Mouse (Mus musculus) testis, adult 2 months (tissue): ENCODE measurements around the gene Bhlhb9. TPM values are rescaled to one million over a fixed set of nuclear protein-coding genes. Genes with fewer than 3 reads are reported as not detected.

Experiments used
- H3K27ac ChIP-seq: fragments of 200-500 bp; 2 replicates; pipeline ENCODE4 v1.5.1; 2012; ENCODE audit warnings: low read depth, low read length; ENCODE audit not compliant: control insufficient read depth, insufficient read depth
- H3K27me3 ChIP-seq: fragments of 200-500 bp; 2 replicates; pipeline ENCODE4 v1.6.1; 2012; ENCODE audit warnings: mild to moderate bottlenecking, low read length, moderate library complexity; ENCODE audit not compliant: control insufficient read depth, insufficient read depth
- H3K36me3 ChIP-seq: fragments of 200-500 bp; 2 replicates; pipeline ENCODE4 v1.6.1; 2012; ENCODE audit warnings: mild to moderate bottlenecking, low read length; ENCODE audit not compliant: control insufficient read depth, insufficient read depth
- H3K4me1 ChIP-seq: fragments of 200-500 bp; 2 replicates; pipeline ENCODE4 v1.6.1; 2012; ENCODE audit warnings: low read length; ENCODE audit not compliant: control insufficient read depth, insufficient read depth
- H3K4me3 ChIP-seq: fragments of 200-500 bp; 2 replicates; pipeline ENCODE4 v1.5.1; 2012; ENCODE audit warnings: low read depth, mild to moderate bottlenecking, low read length, moderate library complexity, mixed read lengths; ENCODE audit not compliant: control insufficient read depth
- CTCF ChIP-seq: fragments of 200-500 bp; IDR thresholded peaks from 2 replicates; pipeline ENCODE4 v1.5.1; 2012; ENCODE audit warnings: low read depth, mild to moderate bottlenecking, inconsistent platforms, low read length, moderate library complexity; ENCODE audit not compliant: control insufficient read depth, insufficient read depth, insufficient replicate concordance
- POLR2A ChIP-seq: fragments of 200-500 bp; IDR thresholded peaks from 2 replicates; pipeline ENCODE4 v1.6.1; 2012; ENCODE audit warnings: low read depth, mild to moderate bottlenecking, inconsistent platforms, low read length, moderate library complexity; ENCODE audit not compliant: control insufficient read depth
- polyA plus RNA-seq: library from polyadenylated mRNA; depleted of rRNA; stranded (reverse); fragments of >200 nt; gene quantifications from 2 replicates; pipeline ENCODE4 v1.2.3, GENCODE M21; 2012

The Bhlhb9 gene
- polyA plus RNA-seq, 1 experiment = 2.0 TPM

DNA sequence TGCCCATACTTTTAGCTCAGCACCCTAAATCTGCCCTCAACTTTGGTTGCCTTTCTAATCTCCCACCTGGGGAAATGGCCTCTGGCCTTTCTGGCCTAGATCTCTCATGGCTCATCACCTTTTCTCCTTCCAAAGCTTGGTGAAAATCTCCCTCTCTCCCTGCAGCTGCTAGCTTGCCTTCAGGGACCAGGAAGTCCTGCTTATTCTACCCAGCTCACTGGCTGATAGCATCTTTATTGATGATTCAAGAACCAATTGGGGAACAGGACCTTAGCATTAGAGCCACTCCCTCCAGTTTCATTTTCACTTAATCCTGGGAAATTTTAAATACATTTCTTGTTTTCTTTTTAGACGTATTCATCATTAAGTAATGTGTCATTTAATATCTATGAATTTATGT lies 79.3 kb downstream of the Bhlhb9 start:
- Histone ChIP-seq H3K4me1 (no peaks in the 10 kb centered on the region), H3K4me3 (no peak overlapping the region), H3K27ac (no peak overlapping the region), H3K27me3 (no peaks in the 10 kb centered on the region), H3K36me3 (no peaks in the 10 kb centered on the region)
- no peak for TF ChIP-seq CTCF
- TF ChIP-seq POLR2A = no peak

DNA sequence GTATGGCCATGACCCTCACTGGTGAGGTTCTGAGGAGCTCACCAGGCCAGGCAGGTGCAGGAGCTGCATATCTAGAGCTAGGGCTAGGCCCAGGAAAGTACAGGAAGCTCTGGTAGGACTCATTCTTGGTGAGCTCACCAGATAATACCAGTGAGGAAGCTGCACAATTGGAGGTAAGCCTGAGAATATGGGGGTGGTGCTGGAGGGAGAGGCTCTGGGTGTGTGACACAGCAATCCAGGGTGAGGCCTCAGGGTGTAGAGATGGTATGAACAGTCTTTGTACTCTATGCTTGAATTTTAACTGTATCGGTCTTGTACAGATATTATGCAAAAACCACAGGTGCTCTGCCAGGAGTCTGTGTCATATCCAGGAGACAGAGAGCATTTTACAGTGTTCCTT lies 82.2 kb downstream of the Bhlhb9 start:
- TF ChIP-seq CTCF = no peak
- no peaks in the 10 kb centered on the region for H3K27me3 ChIP-seq
- no peak overlapping the region for H3K4me3 ChIP-seq
- H3K27ac ChIP-seq = no peak overlapping the region
- H3K4me1 ChIP-seq = no peaks in the 10 kb centered on the region
- H3K36me3 ChIP-seq = no peaks in the 10 kb centered on the region

GRCm38 (mm10) chrX:135885411-135886233 lies 88.2 kb downstream of the Bhlhb9 start:
- H3K4me1 ChIP-seq = no peaks in the 10 kb centered on the region
- peak overlapping the region; percentile 68; the same call in 1 of the 2 replicates for H3K27ac ChIP-seq
- H3K36me3 ChIP-seq = no peaks in the 10 kb centered on the region
- H3K4me3 ChIP-seq = peak overlapping the region; percentile 75
- no peaks in the 10 kb centered on the region for H3K27me3 ChIP-seq
- TF ChIP-seq CTCF = no peak
- peak; percentile 56; the same call in 1 of the 2 replicates for TF ChIP-seq POLR2A

GRCm38 (mm10) chrX:135886234-135886585 lies 88.8 kb downstream of the Bhlhb9 start:
- Histone ChIP-seq H3K4me3 (peak overlapping the region; percentile 75), H3K36me3 (no peaks in the 10 kb centered on the region), H3K27me3 (no peaks in the 10 kb centered on the region), H3K27ac (peak overlapping the region; percentile 68; the same call in 1 of the 2 replicates), H3K4me1 (no peaks in the 10 kb centered on the region)
- TF ChIP-seq CTCF (no peak), POLR2A (no peak)

DNA sequence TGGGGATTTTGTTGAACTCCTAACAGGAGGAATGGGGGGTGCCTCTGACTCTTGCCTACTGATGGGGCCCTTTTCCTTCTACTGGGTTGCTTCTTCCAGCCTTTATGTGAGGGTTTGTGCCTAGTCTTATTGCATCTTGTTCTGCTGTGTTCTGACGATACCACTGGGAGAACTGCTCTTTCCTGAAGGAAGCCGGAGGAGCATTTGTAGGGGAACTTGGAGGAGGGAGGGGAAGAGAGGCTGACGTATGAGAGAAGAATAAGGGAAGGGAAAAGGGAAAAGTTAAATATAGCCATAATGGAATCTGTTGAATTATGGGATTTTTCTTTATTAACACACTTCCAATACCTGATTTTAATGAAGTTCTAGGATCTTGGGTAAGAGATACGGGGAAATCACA lies 119.2 kb downstream of the Bhlhb9 start:
- TF ChIP-seq POLR2A = no peak
- TF ChIP-seq CTCF = no peak
- Histone ChIP-seq H3K36me3 (no peaks in the 10 kb centered on the region), H3K4me1 (no peaks in the 10 kb centered on the region), H3K27me3 (no peaks in the 10 kb centered on the region), H3K27ac (no peak overlapping the region), H3K4me3 (no peak overlapping the region)

DNA sequence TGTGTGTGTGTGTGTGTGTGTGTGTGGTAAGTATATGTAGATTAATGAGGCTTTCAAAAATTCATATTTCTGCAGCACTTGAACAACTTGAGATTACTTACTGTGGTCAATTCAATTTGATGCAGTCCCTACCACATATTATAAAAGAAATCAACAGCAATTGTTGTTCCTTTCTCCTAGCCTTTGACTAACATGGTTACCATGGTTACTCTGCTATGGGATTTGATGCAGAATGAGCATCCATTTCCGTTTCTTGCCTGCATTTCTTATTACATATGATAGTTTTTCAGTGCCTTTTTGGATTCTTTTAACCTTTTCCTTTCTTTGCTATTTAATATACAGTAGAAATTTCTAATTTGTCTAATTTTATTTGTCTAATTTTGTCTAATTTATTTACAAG lies 119.7 kb downstream of the Bhlhb9 start:
- TF ChIP-seq POLR2A (no peak), CTCF (no peak)
- no peak overlapping the region for H3K27ac ChIP-seq
- no peaks in the 10 kb centered on the region for H3K4me1 ChIP-seq
- no peaks in the 10 kb centered on the region for H3K36me3 ChIP-seq
- H3K27me3 ChIP-seq = no peaks in the 10 kb centered on the region
- H3K4me3 ChIP-seq = no peak overlapping the region

GRCm38 (mm10) chrX:135922162-135922561 lies 124.8 kb downstream of the Bhlhb9 start:
- H3K4me1 ChIP-seq = no peaks in the 10 kb centered on the region
- TF ChIP-seq POLR2A = no peak
- no peak for TF ChIP-seq CTCF
- no peak overlapping the region for H3K27ac ChIP-seq
- H3K27me3 ChIP-seq = no peaks in the 10 kb centered on the region
- no peaks in the 10 kb centered on the region for H3K36me3 ChIP-seq
- H3K4me3 ChIP-seq = no peak overlapping the region
